In the genomic region with DNA sequence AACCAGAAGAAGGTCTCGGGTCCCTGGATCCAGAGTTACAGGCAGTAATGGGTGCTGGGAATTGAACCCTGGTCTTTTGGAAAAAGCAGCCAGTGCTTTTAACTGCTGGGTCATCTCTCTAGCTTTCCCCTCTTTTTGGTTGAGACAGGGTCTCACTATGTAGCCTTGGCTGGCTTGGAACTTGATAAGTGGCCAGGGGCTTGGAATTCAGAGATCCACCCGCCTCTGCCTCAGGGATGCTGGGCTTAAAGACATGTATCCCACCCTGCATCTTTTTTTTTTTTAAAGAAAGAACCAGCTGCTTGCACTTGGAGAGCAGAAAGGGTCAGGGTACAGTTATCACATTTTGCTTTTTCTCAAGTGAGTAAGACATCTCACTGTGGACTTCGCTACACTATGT, we compare ENCODE assay signal across 19 mouse cellular contexts. TPM values are rescaled to one million over a fixed set of nuclear protein-coding genes. Genes with fewer than 3 reads are reported as not detected.
DNase-seq lines count a peak whose midpoint lies in the region; ATAC-seq lines count a peak whose summit lies in the region.
"Had no signal": no experiment of that assay in that cellular context is flagged by ENCODE, and none has a peak within 500 bp of the region (broad histone marks: within the 10 kb centered on the region; RNA-seq: fewer than 3 reads in every experiment).

No protein-coding gene starts in this region.

- H3K9me3 ChIP-seq in forebrain, embryonic 15.5 days = no peaks in the 10 kb centered on the region
- H3K9me3 ChIP-seq in forebrain, embryonic 11.5 days (ENCODE audit: control insufficient read depth, low read length) = no peaks in the 10 kb centered on the region
- H3K9me3 ChIP-seq in hindbrain, embryonic 14.5 days (ENCODE audit: control insufficient read depth, low read length) = no peaks in the 10 kb centered on the region
- no peaks in the 10 kb centered on the region for H3K9me3 ChIP-seq in hindbrain, embryonic 11.5 days (ENCODE audit: control insufficient read depth, low read length)
- no peaks in the 10 kb centered on the region for H3K9me3 ChIP-seq in midbrain, embryonic 15.5 days
- H3K9me3 ChIP-seq in midbrain, embryonic 11.5 days (ENCODE audit: control insufficient read depth, low read length) = no peaks in the 10 kb centered on the region
- H3K9me3 ChIP-seq in stomach, embryonic 16.5 days (replicated peaks; ENCODE audit: control insufficient read depth, low read length) = no peaks in the 10 kb centered on the region
- H3K9me3 ChIP-seq: embryonic facial prominence, embryonic 12.5 days; forebrain, embryonic 13.5 days; heart, embryonic 12.5 days; liver, embryonic 13.5 days had no signal

- H3K4me1 ChIP-seq in forebrain, embryonic 15.5 days = peaks cover 18% of the 10 kb centered on the region
- H3K4me1 ChIP-seq in forebrain, embryonic 11.5 days (replicated peaks; ENCODE audit: control insufficient read depth, insufficient read depth, low read length) = no peaks in the 10 kb centered on the region
- peaks cover 14% of the 10 kb centered on the region for H3K4me1 ChIP-seq in hindbrain, embryonic 14.5 days (replicated peaks; ENCODE audit: control insufficient read depth, insufficient read depth, low read length)
- H3K4me1 ChIP-seq in hindbrain, embryonic 11.5 days (replicated peaks; ENCODE audit: control insufficient read depth, insufficient read depth, low read length) = no peaks in the 10 kb centered on the region
- H3K4me1 ChIP-seq in midbrain, embryonic 15.5 days = peaks cover 14% of the 10 kb centered on the region
- no peaks in the 10 kb centered on the region for H3K4me1 ChIP-seq in midbrain, embryonic 11.5 days (ENCODE audit: control insufficient read depth, insufficient read depth, low read length)
- H3K4me1 ChIP-seq in stomach, embryonic 16.5 days (ENCODE audit: control insufficient read depth, insufficient read depth, low read length) = peaks cover 16% of the 10 kb centered on the region

- WGBS in forebrain, embryonic 15.5 days = 89% methylated on average over 3 of the region's 3 CpGs
- WGBS in forebrain, embryonic 11.5 days = 93% methylated on average over 3 of the region's 3 CpGs
- WGBS in hindbrain, embryonic 14.5 days = 91% methylated on average over 3 of the region's 3 CpGs
- WGBS in hindbrain, embryonic 11.5 days = 91% methylated on average over 3 of the region's 3 CpGs
- 93% methylated on average over 3 of the region's 3 CpGs for WGBS in midbrain, embryonic 15.5 days
- WGBS in midbrain, embryonic 11.5 days = 94% methylated on average over 3 of the region's 3 CpGs
- WGBS in stomach, embryonic 16.5 days = 84% methylated on average over 3 of the region's 3 CpGs

- no peak for ATAC-seq in forebrain, embryonic 15.5 days (replicated peaks)
- no peak for ATAC-seq in forebrain, embryonic 11.5 days (replicated peaks; ENCODE audit: low FRiP score)
- ATAC-seq in hindbrain, embryonic 14.5 days (ENCODE audit: low FRiP score) = no peak
- ATAC-seq in hindbrain, embryonic 11.5 days (ENCODE audit: low FRiP score) = no peak
- no peak for ATAC-seq in midbrain, embryonic 15.5 days (replicated peaks)
- no peak for ATAC-seq in midbrain, embryonic 11.5 days (ENCODE audit: low FRiP score)
- ATAC-seq in stomach, embryonic 16.5 days (ENCODE audit: insufficient read depth, low FRiP score) = no peak
- ATAC-seq: CD4-positive, CD25-positive, alpha-beta regulatory T cell, adult 4 months had no signal

- DNase-seq in forebrain, embryonic 11.5 days (ENCODE audit: low spot score) = no peak
- DNase-seq in hindbrain, embryonic 14.5 days (ENCODE audit: low spot score) = no peak
- DNase-seq in hindbrain, embryonic 11.5 days (ENCODE audit: low spot score) = no peak
- DNase-seq in midbrain, embryonic 11.5 days (ENCODE audit: low spot score, missing footprints) = no peak
- DNase-seq in adrenal gland, postnatal 14 days = no peak
- DNase-seq: adrenal gland, postnatal 36 days; kidney, adult 11 months; kidney, postnatal 4 days; liver, embryonic 13.5 days; right cerebral cortex, postnatal 14 days; thymus, postnatal 36 days had no signal

- H3K4me2 ChIP-seq in forebrain, embryonic 15.5 days (replicated peaks) = no peak overlapping the region
- no peak overlapping the region for H3K4me2 ChIP-seq in forebrain, embryonic 11.5 days (ENCODE audit: low read depth, low read length, severe bottlenecking)
- no peak overlapping the region for H3K4me2 ChIP-seq in hindbrain, embryonic 14.5 days (replicated peaks)
- H3K4me2 ChIP-seq in hindbrain, embryonic 11.5 days (replicated peaks; ENCODE audit: low read depth, low read length) = no peak overlapping the region
- no peak overlapping the region for H3K4me2 ChIP-seq in midbrain, embryonic 15.5 days
- H3K4me2 ChIP-seq in midbrain, embryonic 11.5 days = no peak overlapping the region
- H3K4me2 ChIP-seq in stomach, embryonic 16.5 days (ENCODE audit: low read depth, low read length) = no peak overlapping the region
- H3K4me2 ChIP-seq: embryonic facial prominence, embryonic 12.5 days; liver, embryonic 13.5 days had no signal

- no peak overlapping the region for H3K9ac ChIP-seq in forebrain, embryonic 15.5 days (replicated peaks)
- no peak overlapping the region for H3K9ac ChIP-seq in forebrain, embryonic 11.5 days (ENCODE audit: low read length)
- no peak overlapping the region for H3K9ac ChIP-seq in hindbrain, embryonic 14.5 days
- no peak overlapping the region for H3K9ac ChIP-seq in hindbrain, embryonic 11.5 days (ENCODE audit: low read depth, low read length)
- H3K9ac ChIP-seq in midbrain, embryonic 15.5 days = no peak overlapping the region
- H3K9ac ChIP-seq in midbrain, embryonic 11.5 days (ENCODE audit: low read length) = no peak overlapping the region
- H3K9ac ChIP-seq in stomach, embryonic 16.5 days (ENCODE audit: low read length) = no peak overlapping the region
- H3K9ac ChIP-seq: embryonic facial prominence, embryonic 12.5 days; heart, embryonic 12.5 days; liver, embryonic 13.5 days had no signal

- no peaks in the 10 kb centered on the region for H3K27me3 ChIP-seq in forebrain, embryonic 15.5 days
- no peaks in the 10 kb centered on the region for H3K27me3 ChIP-seq in forebrain, embryonic 11.5 days (ENCODE audit: control insufficient read depth, insufficient read depth, low read length)
- H3K27me3 ChIP-seq in hindbrain, embryonic 14.5 days (ENCODE audit: control insufficient read depth, insufficient read depth, low read length) = no peaks in the 10 kb centered on the region
- H3K27me3 ChIP-seq in hindbrain, embryonic 11.5 days (ENCODE audit: control insufficient read depth, insufficient read depth, low read length) = no peaks in the 10 kb centered on the region
- H3K27me3 ChIP-seq in midbrain, embryonic 15.5 days (replicated peaks) = no peaks in the 10 kb centered on the region
- no peaks in the 10 kb centered on the region for H3K27me3 ChIP-seq in midbrain, embryonic 11.5 days (ENCODE audit: control insufficient read depth, insufficient read depth, low read length)
- no peaks in the 10 kb centered on the region for H3K27me3 ChIP-seq in stomach, embryonic 16.5 days (ENCODE audit: control insufficient read depth, insufficient read depth, low read length)
- H3K27me3 ChIP-seq: embryonic facial prominence, embryonic 12.5 days; forebrain, embryonic 13.5 days; heart, embryonic 12.5 days; liver, embryonic 13.5 days had no signal

- H3K4me3 ChIP-seq in forebrain, embryonic 15.5 days = no peak overlapping the region
- no peak overlapping the region for H3K4me3 ChIP-seq in forebrain, embryonic 11.5 days (ENCODE audit: low read depth, low read length)
- H3K4me3 ChIP-seq in hindbrain, embryonic 14.5 days (replicated peaks; ENCODE audit: low read length) = no peak overlapping the region
- H3K4me3 ChIP-seq in hindbrain, embryonic 11.5 days (ENCODE audit: low read depth, low read length) = no peak overlapping the region
- H3K4me3 ChIP-seq in midbrain, embryonic 15.5 days = no peak overlapping the region
- no peak overlapping the region for H3K4me3 ChIP-seq in midbrain, embryonic 11.5 days (ENCODE audit: low read depth, low read length)
- no peak overlapping the region for H3K4me3 ChIP-seq in stomach, embryonic 16.5 days (replicated peaks; ENCODE audit: low read length)
- H3K4me3 ChIP-seq: embryonic facial prominence, embryonic 12.5 days; forebrain, embryonic 13.5 days; heart, embryonic 12.5 days; left cerebral cortex, adult 2 months; liver, embryonic 13.5 days had no signal

- peak overlapping the region; percentile 58 for H3K27ac ChIP-seq in forebrain, embryonic 15.5 days (replicated peaks)
- no peak overlapping the region for H3K27ac ChIP-seq in forebrain, embryonic 11.5 days (ENCODE audit: low read depth, low read length)
- H3K27ac ChIP-seq in hindbrain, embryonic 14.5 days = peak overlapping the region; percentile 75
- H3K27ac ChIP-seq in hindbrain, embryonic 11.5 days (ENCODE audit: low read depth, low read length) = no peak overlapping the region
- 0 out of 2 replicates have a peak overlapping the region, but pooled peaks have one; percentile 61 for H3K27ac ChIP-seq in midbrain, embryonic 15.5 days
- no peak overlapping the region for H3K27ac ChIP-seq in midbrain, embryonic 11.5 days (ENCODE audit: low read depth, low read length)
- H3K27ac ChIP-seq in stomach, embryonic 16.5 days (ENCODE audit: low read length) = peak overlapping the region; percentile 85
- H3K27ac ChIP-seq: left cerebral cortex, adult 2 months had no signal

- H3K36me3 ChIP-seq in forebrain, embryonic 15.5 days = no peaks in the 10 kb centered on the region
- no peaks in the 10 kb centered on the region for H3K36me3 ChIP-seq in forebrain, embryonic 11.5 days (ENCODE audit: control insufficient read depth, insufficient read depth, low read length)
- H3K36me3 ChIP-seq in hindbrain, embryonic 14.5 days (replicated peaks; ENCODE audit: control insufficient read depth, insufficient read depth) = no peaks in the 10 kb centered on the region
- no peaks in the 10 kb centered on the region for H3K36me3 ChIP-seq in hindbrain, embryonic 11.5 days (ENCODE audit: control insufficient read depth, insufficient read depth, low read length)
- H3K36me3 ChIP-seq in midbrain, embryonic 15.5 days (replicated peaks) = no peaks in the 10 kb centered on the region
- H3K36me3 ChIP-seq in midbrain, embryonic 11.5 days (ENCODE audit: control insufficient read depth, insufficient read depth, low read length) = no peaks in the 10 kb centered on the region
- no peaks in the 10 kb centered on the region for H3K36me3 ChIP-seq in stomach, embryonic 16.5 days (ENCODE audit: control insufficient read depth, insufficient read depth, low read length)
- H3K36me3 ChIP-seq: embryonic facial prominence, embryonic 12.5 days; liver, embryonic 13.5 days had no signal

RNA-seq across cellular contexts. Expression of a gene that starts 35.8 kb away (rescaled TPM):
- 16.5 and 19.4 TPM in 2 replicates for polyA plus RNA-seq in forebrain, embryonic 15.5 days (2015; fragmentation: Nextera tagmentation; extraction: Ambion mirVana)
- 15.9 and 17.3 TPM in 2 replicates for polyA plus RNA-seq in forebrain, embryonic 11.5 days (2014; fragmentation: Nextera tagmentation; extraction: Ambion mirVana)
- 28.9 and 29.1 TPM in 2 replicates for polyA plus RNA-seq in hindbrain, embryonic 14.5 days (2014; fragmentation: Nextera tagmentation; extraction: Ambion mirVana)
- polyA plus RNA-seq in hindbrain, embryonic 11.5 days (2014; fragmentation: Nextera tagmentation; extraction: Ambion mirVana) = 13.7 and 14.4 TPM in 2 replicates
- 29.6 and 29.7 TPM in 2 replicates for polyA plus RNA-seq in midbrain, embryonic 15.5 days (2015; fragmentation: Nextera tagmentation; extraction: Ambion mirVana)
- 10.8 and 11.5 TPM in 2 replicates for polyA plus RNA-seq in midbrain, embryonic 11.5 days (2014; fragmentation: Nextera tagmentation; extraction: Ambion mirVana)
- polyA plus RNA-seq in stomach, embryonic 16.5 days (2015; fragmentation: Nextera tagmentation; extraction: Ambion mirVana) = 34.6 and 36.8 TPM in 2 replicates
- 53.0 and 66.5 TPM in 2 replicates for total RNA-seq in adrenal gland, postnatal 14 days (2021)

RNA-seq across cellular contexts. Expression of a gene that starts 46.1 kb away (rescaled TPM):
- polyA plus RNA-seq in forebrain, embryonic 15.5 days (2015; fragmentation: Nextera tagmentation; extraction: Ambion mirVana) = 36.7 and 37.3 TPM in 2 replicates
- 30.7 and 32.2 TPM in 2 replicates for polyA plus RNA-seq in forebrain, embryonic 11.5 days (2014; fragmentation: Nextera tagmentation; extraction: Ambion mirVana)
- 25.1 and 26.1 TPM in 2 replicates for polyA plus RNA-seq in hindbrain, embryonic 14.5 days (2014; fragmentation: Nextera tagmentation; extraction: Ambion mirVana)
- 25.9 and 35.8 TPM in 2 replicates for polyA plus RNA-seq in hindbrain, embryonic 11.5 days (2014; fragmentation: Nextera tagmentation; extraction: Ambion mirVana)
- polyA plus RNA-seq in midbrain, embryonic 15.5 days (2015; fragmentation: Nextera tagmentation; extraction: Ambion mirVana) = 39.6 and 41.0 TPM in 2 replicates
- 26.5 and 27.8 TPM in 2 replicates for polyA plus RNA-seq in midbrain, embryonic 11.5 days (2014; fragmentation: Nextera tagmentation; extraction: Ambion mirVana)
- 34.8 and 39.3 TPM in 2 replicates for polyA plus RNA-seq in stomach, embryonic 16.5 days (2015; fragmentation: Nextera tagmentation; extraction: Ambion mirVana)
- 46.8 and 48.1 TPM in 2 replicates for total RNA-seq in adrenal gland, postnatal 14 days (2021)

Comparison
In these comparisons a context has a peak if more than half of its experiments do, and no peak if none do; other contexts are left out.
1. H3K27ac ChIP-seq: peak in forebrain, embryonic 15.5 days (single experiment), hindbrain, embryonic 14.5 days (single experiment), midbrain, embryonic 15.5 days (single experiment) and stomach, embryonic 16.5 days (single experiment); none in forebrain, embryonic 11.5 days (single experiment), hindbrain, embryonic 11.5 days (single experiment) and midbrain, embryonic 11.5 days (single experiment).